Mouse (Mus musculus) bone marrow macrophage, adult 2 months (primary cell): ENCODE data around the gene Dcaf10. TPM values are rescaled to one million over a fixed set of nuclear protein-coding genes. Genes with fewer than 3 reads are reported as not detected.
A peak's percentile ranks its signal among the peaks of the same experiment; 100 is the strongest.
"Not testable (repeated sequence)": the region's sequence is repeated elsewhere in the genome, so short reads cannot be mapped to it uniquely, and the experiment has no call there.

Experiments used
- H3K27ac ChIP-seq: 2 replicates; pipeline ENCODE4 v1.5.1; 2012; ENCODE audit warnings: low read depth, low read length; ENCODE audit not compliant: insufficient read depth
- H3K4me1 ChIP-seq: 2 replicates; pipeline ENCODE4 v1.6.1; 2012; ENCODE audit warnings: low read length; ENCODE audit not compliant: control insufficient read depth, insufficient read depth
- H3K4me3 ChIP-seq: 2 replicates; pipeline ENCODE4 v1.5.1; 2012; ENCODE audit warnings: mild to moderate bottlenecking, low read length, moderate library complexity; ENCODE audit not compliant: insufficient read depth
- CTCF ChIP-seq: IDR thresholded peaks from 2 replicates; pipeline ENCODE4 v1.5.1; 2012; ENCODE audit warnings: low read depth, mild to moderate bottlenecking, low read length, moderate library complexity
- POLR2A ChIP-seq: IDR thresholded peaks from 2 replicates; pipeline ENCODE4 v1.6.1; 2012; ENCODE audit warnings: mild to moderate bottlenecking, low read depth, low read length, borderline replicate concordance
- polyA plus RNA-seq: library from polyadenylated mRNA; stranded (reverse); fragments of >200 nt; gene quantifications from 2 replicates; pipeline ENCODE4 v1.2.4, GENCODE M21; 2012; ENCODE audit not compliant: missing spikeins, insufficient read depth, insufficient read length

Gene Dcaf10
- polyA plus RNA-seq, 1 experiment: 10.8 TPM

GRCm38 (mm10) chr4:45342286-45343155 is 620 bp downstream of the Dcaf10 start, which contains the start of gene Exosc3:
Gene Exosc3 (minus strand): TSS chr4:45342732.
- Histone ChIP-seq H3K4me3 (peak within 1 kb of the TSS; percentile 74), H3K4me1 (peaks cover 6% of the 10 kb centered on the region)
- TF ChIP-seq CTCF (no peak), POLR2A (no peak)

GRCm38 (mm10) chr4:45356653-45357052 is 14.8 kb downstream of the Dcaf10 start:
- no peak overlapping the region for H3K4me3 ChIP-seq
- H3K4me1 ChIP-seq: no peaks in the 10 kb centered on the region
- no peak overlapping the region for H3K27ac ChIP-seq
- TF ChIP-seq POLR2A (no peak), CTCF (no peak)

More at GRCm38 (mm10) chr4:45342286-45343155, 620 bp downstream of the Dcaf10 start, which contains the start of gene Exosc3:
- peak within 1 kb of the TSS; percentile 50 for H3K27ac ChIP-seq

GRCm38 (mm10) chr4:45371261-45371660 is 29.4 kb downstream of the Dcaf10 start:
- Histone ChIP-seq H3K27ac (no peak overlapping the region), H3K4me1 (no peaks in the 10 kb centered on the region), H3K4me3 (no peak overlapping the region)
- TF ChIP-seq CTCF (no peak), POLR2A (no peak)

- TF ChIP-seq POLR2A: no peak
- no peak for TF ChIP-seq CTCF
- H3K4me1 ChIP-seq: no peaks in the 10 kb centered on the region
- no peak overlapping the region for H3K27ac ChIP-seq
- H3K4me3 ChIP-seq: no peak overlapping the region
Measured at GRCm38 (mm10) chr4:45374879-45375278, 33.0 kb downstream of the Dcaf10 start.

GRCm38 (mm10) chr4:45376573-45376972 is 34.7 kb downstream of the Dcaf10 start:
- no peak overlapping the region for H3K4me3 ChIP-seq
- no peaks in the 10 kb centered on the region for H3K4me1 ChIP-seq
- TF ChIP-seq POLR2A (no peak), CTCF (no peak)
- H3K27ac ChIP-seq: no peak overlapping the region

- H3K27ac ChIP-seq, H3K4me3 ChIP-seq, H3K4me1 ChIP-seq: not testable (repeated sequence)
Measured at GRCm38 (mm10) chr4:45380903-45381580, 39.1 kb downstream of the Dcaf10 start.

GRCm38 (mm10) chr4:45382133-45382532 is 40.2 kb downstream of the Dcaf10 start:
- H3K27ac ChIP-seq, H3K4me1 ChIP-seq, H3K4me3 ChIP-seq: not testable (repeated sequence)

GRCm38 (mm10) chr4:45387296-45387695 is 45.4 kb downstream of the Dcaf10 start:
- not testable (repeated sequence) for H3K4me1 ChIP-seq, H3K27ac ChIP-seq

GRCm38 (mm10) chr4:45392099-45392498 is 50.2 kb downstream of the Dcaf10 start:
- Histone ChIP-seq H3K4me1 (peaks cover 2% of the 10 kb centered on the region; the same call in 1 of the 2 replicates), H3K4me3 (no peak overlapping the region), H3K27ac (no peak overlapping the region)
- TF ChIP-seq POLR2A (no peak), CTCF (no peak)

More at GRCm38 (mm10) chr4:45387296-45387695, 45.4 kb downstream of the Dcaf10 start:
- not testable (repeated sequence) for H3K4me3 ChIP-seq

- Histone ChIP-seq H3K27ac (no peak overlapping the region), H3K4me1 (peaks cover 2% of the 10 kb centered on the region; the same call in 1 of the 2 replicates), H3K4me3 (no peak overlapping the region)
- TF ChIP-seq CTCF: no peak
- TF ChIP-seq POLR2A: no peak
Measured at GRCm38 (mm10) chr4:45392572-45392971, 50.7 kb downstream of the Dcaf10 start.
